Mouse (Mus musculus) embryonic facial prominence, embryonic 12.5 days (tissue): ENCODE data around the gene Vwa3b. TPM values are rescaled to one million over a fixed set of nuclear protein-coding genes. Genes with fewer than 3 reads are reported as not detected.
"Not testable (repeated sequence)": the region's sequence is repeated elsewhere in the genome, so short reads cannot be mapped to it uniquely, and the experiment has no call there.

ENCODE experiments used
- ATAC-seq: fragments of 200-750 bp; cut with Nextera tagmentation; 2 replicates; pipeline ENCODE4 v1.8.0; 2017; ENCODE audit not compliant: insufficient number of reproducible peaks, insufficient read depth, low FRiP score, low TSS enrichment
- H3K27ac ChIP-seq: fragments of 300-500 bp; sonication (generic); 2 replicates; pipeline ENCODE4 v1.5.1; 2016; ENCODE audit warnings: mild to moderate bottlenecking
- H3K27me3 ChIP-seq: fragments of 300-500 bp; sonication (generic); 2 replicates; pipeline ENCODE4 v1.6.1; 2016; ENCODE audit warnings: mild to moderate bottlenecking, moderate library complexity
- H3K36me3 ChIP-seq: fragments of 300-500 bp; sonication (generic); 2 replicates; pipeline ENCODE4 v1.6.1; 2016; ENCODE audit warnings: mild to moderate bottlenecking
- H3K4me1 ChIP-seq: fragments of 300-500 bp; sonication (generic); 2 replicates; pipeline ENCODE4 v1.6.1; 2016
- H3K4me2 ChIP-seq: fragments of 300-500 bp; sonication (generic); replicated peaks from 2 replicates; pipeline ENCODE4 v1.6.1; 2016; ENCODE audit warnings: mild to moderate bottlenecking, moderate library complexity
- H3K4me3 ChIP-seq: fragments of 300-500 bp; sonication (generic); 2 replicates; pipeline ENCODE4 v1.5.1; 2016; ENCODE audit warnings: mild to moderate bottlenecking
- H3K9ac ChIP-seq: fragments of 300-500 bp; sonication (generic); 2 replicates; pipeline ENCODE4 v1.6.1; 2016; ENCODE audit warnings: mild to moderate bottlenecking, moderate library complexity
- H3K9me3 ChIP-seq: fragments of 300-500 bp; sonication (generic); 2 replicates; pipeline ENCODE4 v1.6.1; 2016; ENCODE audit warnings: mild to moderate bottlenecking, moderate library complexity
- WGBS: fragments of 180-500 bp; shearing (Covaris S2); methylation state at CpG from one replicate; pipeline ENCODE4 v1.1.7; 2016; 5-methylcytosine and 5-hydroxymethylcytosine counted together
- polyA plus RNA-seq: library from polyadenylated mRNA; unstranded; fragments of >200 nt; fragmentation: Nextera tagmentation; extraction: Ambion mirVana; gene quantifications from 2 replicates; pipeline ENCODE4 v1.2.1, GENCODE M21; 2016

Gene Vwa3b
- polyA plus RNA-seq, 1 experiment from 2014 or later = 1.8 TPM

- no peak overlapping the region for H3K9ac ChIP-seq
- H3K27me3 ChIP-seq = no peaks in the 10 kb centered on the region
- H3K4me3 ChIP-seq = no peak overlapping the region
- ATAC-seq = no peak
- no peaks in the 10 kb centered on the region for H3K9me3 ChIP-seq
- H3K4me1 ChIP-seq = peaks cover 7% of the 10 kb centered on the region; the same call in 1 of the 2 replicates
- WGBS = 92% methylated on average over 5 of the region's 5 CpGs
- no peaks in the 10 kb centered on the region for H3K36me3 ChIP-seq
- no peak overlapping the region for H3K27ac ChIP-seq
- no peak overlapping the region for H3K4me2 ChIP-seq
Observed at GRCm38 (mm10) chr1:36994296-36994695, 32.1 kb upstream of the Vwa3b start.

GRCm38 (mm10) chr1:36995760-36996159 lies 30.6 kb upstream of the Vwa3b start:
- ATAC-seq = no peak
- Histone ChIP-seq H3K4me1 (peaks cover 7% of the 10 kb centered on the region; the same call in 1 of the 2 replicates), H3K9ac (no peak overlapping the region), H3K4me3 (no peak overlapping the region), H3K27ac (no peak overlapping the region), H3K36me3 (no peaks in the 10 kb centered on the region), H3K27me3 (no peaks in the 10 kb centered on the region), H3K4me2 (no peak overlapping the region), H3K9me3 (no peaks in the 10 kb centered on the region)
- WGBS = 61% methylated on average over 6 of the region's 6 CpGs

- H3K4me2 ChIP-seq = no peak overlapping the region
Observed at GRCm38 (mm10) chr1:36996561-36997213, 29.7 kb upstream of the Vwa3b start.

GRCm38 (mm10) chr1:37000307-37000706 lies 26.1 kb upstream of the Vwa3b start:
- H3K4me1 ChIP-seq = peaks cover 10% of the 10 kb centered on the region; the same call in 1 of the 2 replicates
- no peaks in the 10 kb centered on the region for H3K36me3 ChIP-seq
- H3K4me3 ChIP-seq = no peak overlapping the region
- H3K27me3 ChIP-seq = no peaks in the 10 kb centered on the region
- no peak for ATAC-seq
- H3K27ac ChIP-seq = no peak overlapping the region
- H3K9ac ChIP-seq = no peak overlapping the region
- whole genome bisulfite sequencing = 70% methylated on average over 5 of the region's 5 CpGs
- no peaks in the 10 kb centered on the region for H3K9me3 ChIP-seq
- H3K4me2 ChIP-seq = no peak overlapping the region

More at GRCm38 (mm10) chr1:36996561-36997213, 29.7 kb upstream of the Vwa3b start:
- ATAC-seq = no peak
- Histone ChIP-seq H3K9ac (no peak overlapping the region), H3K27me3 (no peaks in the 10 kb centered on the region), H3K4me1 (peaks cover 9% of the 10 kb centered on the region; the same call in 1 of the 2 replicates), H3K9me3 (no peaks in the 10 kb centered on the region), H3K27ac (no peak overlapping the region), H3K36me3 (no peaks in the 10 kb centered on the region), H3K4me3 (no peak overlapping the region)
- WGBS = 47% methylated on average over 6 of the region's 6 CpGs

- whole genome bisulfite sequencing = 36% methylated on average over 7 of the region's 7 CpGs
- Histone ChIP-seq H3K36me3 (no peaks in the 10 kb centered on the region), H3K27me3 (no peaks in the 10 kb centered on the region), H3K4me1 (peaks cover 6% of the 10 kb centered on the region; the same call in 1 of the 2 replicates), H3K9ac (no peak overlapping the region), H3K9me3 (no peaks in the 10 kb centered on the region), H3K4me2 (no peak overlapping the region), H3K27ac (no peak overlapping the region), H3K4me3 (no peak overlapping the region)
- ATAC-seq = no peak
Observed at GRCm38 (mm10) chr1:37001636-37002315, 24.6 kb upstream of the Vwa3b start.

GRCm38 (mm10) chr1:37002316-37003008 lies 23.9 kb upstream of the Vwa3b start:
- ATAC-seq = no peak
- Histone ChIP-seq H3K27ac (no peak overlapping the region), H3K9me3 (no peaks in the 10 kb centered on the region), H3K36me3 (no peaks in the 10 kb centered on the region), H3K4me3 (no peak overlapping the region), H3K4me1 (peaks cover 4% of the 10 kb centered on the region; the same call in 1 of the 2 replicates), H3K27me3 (no peaks in the 10 kb centered on the region), H3K9ac (no peak overlapping the region), H3K4me2 (no peak overlapping the region)
- WGBS = 80% methylated on average over 3 of the region's 3 CpGs

GRCm38 (mm10) chr1:37004533-37004932 lies 21.9 kb upstream of the Vwa3b start:
- H3K27ac ChIP-seq = no peak overlapping the region
- peaks cover 4% of the 10 kb centered on the region; the same call in 1 of the 2 replicates for H3K4me1 ChIP-seq
- H3K9ac ChIP-seq = no peak overlapping the region
- no peak overlapping the region for H3K4me3 ChIP-seq
- no peak for ATAC-seq
- 67% methylated on average over 8 of the region's 8 CpGs for WGBS
- no peaks in the 10 kb centered on the region for H3K36me3 ChIP-seq
- no peak overlapping the region for H3K4me2 ChIP-seq
- no peaks in the 10 kb centered on the region for H3K9me3 ChIP-seq
- no peaks in the 10 kb centered on the region for H3K27me3 ChIP-seq

- H3K4me2 ChIP-seq = no peak overlapping the region
- 87% methylated on average over 5 of the region's 5 CpGs for whole genome bisulfite sequencing
- no peak overlapping the region for H3K4me3 ChIP-seq
- peaks cover 4% of the 10 kb centered on the region; the same call in 1 of the 2 replicates for H3K4me1 ChIP-seq
- no peak for ATAC-seq
- no peak overlapping the region for H3K27ac ChIP-seq
- H3K9ac ChIP-seq = no peak overlapping the region
- H3K36me3 ChIP-seq = no peaks in the 10 kb centered on the region
- H3K27me3 ChIP-seq = no peaks in the 10 kb centered on the region
- no peaks in the 10 kb centered on the region for H3K9me3 ChIP-seq
Observed at GRCm38 (mm10) chr1:37005036-37005435, 21.4 kb upstream of the Vwa3b start.

- H3K4me2 ChIP-seq, H3K36me3 ChIP-seq, H3K9ac ChIP-seq, H3K27me3 ChIP-seq, H3K9me3 ChIP-seq, H3K4me1 ChIP-seq, ATAC-seq, H3K27ac ChIP-seq, H3K4me3 ChIP-seq: not testable (repeated sequence)
- 91% methylated on average over 11 of the region's 11 CpGs for WGBS
Observed at GRCm38 (mm10) chr1:37006529-37006928, 19.9 kb upstream of the Vwa3b start.

GRCm38 (mm10) chr1:37009880-37010279 lies 16.5 kb upstream of the Vwa3b start:
- no peak for ATAC-seq
- no peak overlapping the region for H3K9ac ChIP-seq
- H3K4me3 ChIP-seq = no peak overlapping the region
- H3K27me3 ChIP-seq = no peaks in the 10 kb centered on the region
- H3K4me2 ChIP-seq = no peak overlapping the region
- no peaks in the 10 kb centered on the region for H3K4me1 ChIP-seq
- H3K9me3 ChIP-seq = no peaks in the 10 kb centered on the region
- no peaks in the 10 kb centered on the region for H3K36me3 ChIP-seq
- no peak overlapping the region for H3K27ac ChIP-seq
- 67% methylated on average over 10 of the region's 10 CpGs for WGBS

GRCm38 (mm10) chr1:37011626-37012209 lies 14.7 kb upstream of the Vwa3b start:
- no peak for ATAC-seq
- H3K27ac ChIP-seq = no peak overlapping the region
- H3K4me3 ChIP-seq = no peak overlapping the region
- H3K4me2 ChIP-seq = no peak overlapping the region
- no peaks in the 10 kb centered on the region for H3K27me3 ChIP-seq
- WGBS = 68% methylated on average over 3 of the region's 3 CpGs
- no peaks in the 10 kb centered on the region for H3K4me1 ChIP-seq
- no peaks in the 10 kb centered on the region for H3K36me3 ChIP-seq
- no peaks in the 10 kb centered on the region for H3K9me3 ChIP-seq
- H3K9ac ChIP-seq = no peak overlapping the region
